Mouse (Mus musculus) mature B cell (primary cell): ENCODE results near the gene Pi4ka.

Source experiments
- in situ Hi-C: fragments of 300-500 bp; cut with MboI; formaldehyde crosslinking; loops from 2 replicates; pipeline ENCODE4 v1.14.3; 2019

The Pi4ka gene

GRCm38 (mm10) chr16:17336089-17336488 lies 70.0 kb downstream of the Pi4ka start:
- in situ Hi-C loops: no loop called here

- in situ Hi-C loops: no loop called here
Measured at GRCm38 (mm10) chr16:17334574-17334973, 71.5 kb downstream of the Pi4ka start.

GRCm38 (mm10) chr16:17331855-17332254 lies 74.3 kb downstream of the Pi4ka start:
- in situ Hi-C loops: no loop called here

GRCm38 (mm10) chr16:17331116-17331515 lies 75.0 kb downstream of the Pi4ka start, which contains the start of gene Serpind1:
TSS of gene Serpind1 (plus strand) at chr16:17331371.
- in situ Hi-C loops: no loop called here

GRCm38 (mm10) chr16:17329848-17330570 lies 76.1 kb downstream of the Pi4ka start:
- in situ Hi-C loops: no loop called here

- in situ Hi-C loops: no loop called here
Measured at GRCm38 (mm10) chr16:17326064-17326463, 80.0 kb downstream of the Pi4ka start.

- in situ Hi-C loops: no loop called here
Measured at GRCm38 (mm10) chr16:17324745-17325144, 81.4 kb downstream of the Pi4ka start.

GRCm38 (mm10) chr16:17321481-17321880 lies 84.6 kb downstream of the Pi4ka start:
- in situ Hi-C loops: no loop called here

- in situ Hi-C loops: no loop called here
Measured at GRCm38 (mm10) chr16:17316554-17316953, 89.6 kb downstream of the Pi4ka start.

GRCm38 (mm10) chr16:17312531-17312930 lies 93.6 kb downstream of the Pi4ka start:
- in situ Hi-C loops: no loop called here

GRCm38 (mm10) chr16:17309036-17309435 lies 97.1 kb downstream of the Pi4ka start:
- in situ Hi-C loops: no loop called here

- in situ Hi-C loops: no loop called here
Measured at GRCm38 (mm10) chr16:17307461-17307860, 98.7 kb downstream of the Pi4ka start.

- in situ Hi-C loops: no loop called here
Measured at GRCm38 (mm10) chr16:17303521-17304245, 102.4 kb downstream of the Pi4ka start.

- in situ Hi-C loops: no loop called here
Measured at GRCm38 (mm10) chr16:17300818-17301217, 105.3 kb downstream of the Pi4ka start.

- in situ Hi-C loops: no loop called here
Measured at GRCm38 (mm10) chr16:17292751-17293150, 113.4 kb downstream of the Pi4ka start.

GRCm38 (mm10) chr16:17291016-17291415 lies 115.1 kb downstream of the Pi4ka start:
- in situ Hi-C loops: no loop called here

- in situ Hi-C loops: no loop called here
Measured at GRCm38 (mm10) chr16:17287103-17287502, 119.0 kb downstream of the Pi4ka start.

GRCm38 (mm10) chr16:17283151-17283550 lies 123.0 kb downstream of the Pi4ka start:
- in situ Hi-C loops: loop anchor here (5.0 kb wide), 1 partner anchor 81 kb away; the partner anchor contains the start of gene Ube2l3

GRCm38 (mm10) chr16:17280471-17280870 lies 125.6 kb downstream of the Pi4ka start:
- in situ Hi-C loops: loop anchor here (5.0 kb wide), 1 partner anchor 78 kb away; the partner anchor contains the start of gene Ube2l3

GRCm38 (mm10) chr16:17277342-17278211 lies 128.5 kb downstream of the Pi4ka start:
- in situ Hi-C loops: no loop called here

GRCm38 (mm10) chr16:17276164-17277151 lies 129.7 kb downstream of the Pi4ka start:
- in situ Hi-C loops: no loop called here
